7 mouse cellular contexts compared by ENCODE assay signal in the genomic region with DNA sequence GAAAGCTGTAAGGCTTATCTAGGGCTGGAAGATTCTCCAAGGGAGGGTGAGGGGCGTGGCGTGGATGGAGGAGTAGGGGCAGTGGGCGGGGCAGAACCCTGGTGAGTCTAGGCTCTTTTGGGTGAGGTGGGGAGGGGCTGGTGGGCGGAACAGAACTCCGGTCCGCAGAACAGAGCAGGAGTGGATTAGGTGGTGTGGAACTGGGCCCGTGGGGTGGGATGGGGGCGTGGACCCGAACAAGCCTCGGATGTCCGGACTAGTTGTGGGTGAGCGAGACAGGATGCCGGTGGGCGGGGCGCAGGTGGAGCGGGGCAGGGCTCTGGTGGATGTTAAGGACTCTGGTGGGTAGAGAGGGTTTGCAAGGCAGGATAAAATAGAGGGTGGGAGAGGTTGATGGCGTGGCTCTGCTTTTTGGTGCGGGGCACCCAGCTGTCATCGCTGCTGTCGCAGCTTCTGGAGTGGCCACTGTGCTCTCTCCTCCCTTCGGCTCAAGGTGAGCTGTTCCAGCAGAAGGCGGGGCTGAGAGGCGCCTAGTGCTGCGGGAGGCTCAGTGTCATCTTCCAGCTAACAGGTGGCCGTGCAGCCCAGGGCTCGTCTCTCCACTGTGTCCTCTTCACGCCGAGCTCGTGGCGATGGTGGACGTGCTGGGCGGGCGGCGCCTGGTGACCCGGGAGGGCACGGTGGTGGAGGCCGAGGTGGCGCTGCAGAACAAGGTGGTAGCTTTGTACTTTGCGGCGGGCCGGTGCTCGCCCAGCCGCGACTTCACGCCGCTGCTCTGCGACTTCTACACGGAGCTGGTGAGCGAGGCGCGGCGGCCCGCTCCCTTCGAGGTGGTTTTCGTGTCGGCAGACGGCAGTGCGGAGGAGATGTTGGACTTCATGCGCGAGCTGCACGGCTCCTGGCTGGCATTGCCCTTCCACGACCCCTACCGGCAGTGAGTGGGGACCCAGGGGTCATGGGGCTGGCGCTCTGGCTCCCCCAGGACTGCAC. TPM values are rescaled to one million over a fixed set of nuclear protein-coding genes. Genes with fewer than 3 reads are reported as not detected.
DNase-seq lines count a peak whose midpoint lies in the region; ATAC-seq and TF ChIP-seq lines count a peak whose summit lies in the region.

Nxnl2 (plus strand) TSS at position 332 of the 990 bp plus-strand sequence.

- no peak for TF ChIP-seq POLR2A in brain, embryonic 14.5 days (IDR thresholded peaks at IDR 0.05; ENCODE audit: borderline replicate concordance, extremely low read depth, insufficient read depth, insufficient read length, poor library complexity, severe bottlenecking)

- TF ChIP-seq CTCF in Patski (IDR thresholded peaks at IDR 0.05), result no peak
- TF ChIP-seq CTCF in brain, embryonic 14.5 days (IDR thresholded peaks at IDR 0.05; ENCODE audit: borderline replicate concordance, extremely low read depth, insufficient read depth, insufficient read length), result peak; percentile 43; the same call in 1 of the 2 replicates

- H3K27me3 ChIP-seq in Patski, result no peaks in the 10 kb centered on the region
- H3K27me3 ChIP-seq in forebrain, embryonic 16.5 days (replicated peaks; ENCODE audit: control insufficient read depth, insufficient read depth, low read length), result peaks cover 3% of the 10 kb centered on the region; the same call in 1 of the 2 replicates
- peaks cover 18% of the 10 kb centered on the region for H3K27me3 ChIP-seq in hindbrain, embryonic 14.5 days (ENCODE audit: control insufficient read depth, insufficient read depth, low read length)
- peaks cover 8% of the 10 kb centered on the region; the same call in 1 of the 2 replicates for H3K27me3 ChIP-seq in limb, embryonic 15.5 days
- peaks cover 5% of the 10 kb centered on the region for H3K27me3 ChIP-seq in midbrain, embryonic 15.5 days (replicated peaks)

- H3K9ac ChIP-seq in forebrain, embryonic 16.5 days (replicated peaks; ENCODE audit: low read depth, low read length), result peak within 1 kb of the TSS; percentile 47
- H3K9ac ChIP-seq in hindbrain, embryonic 14.5 days, result peak within 1 kb of the TSS; percentile 58
- H3K9ac ChIP-seq in limb, embryonic 15.5 days, result peak within 1 kb of the TSS; percentile 1; the same call in 1 of the 2 replicates
- H3K9ac ChIP-seq in midbrain, embryonic 15.5 days, result peak within 1 kb of the TSS; percentile 30

- H3K4me2 ChIP-seq in forebrain, embryonic 16.5 days (ENCODE audit: low read length), result peak within 1 kb of the TSS; percentile 95
- H3K4me2 ChIP-seq in hindbrain, embryonic 14.5 days (replicated peaks), result peak within 1 kb of the TSS; percentile 96
- peak within 1 kb of the TSS; percentile 97 for H3K4me2 ChIP-seq in limb, embryonic 15.5 days
- peak within 1 kb of the TSS; percentile 92 for H3K4me2 ChIP-seq in midbrain, embryonic 15.5 days

- peak; percentile 32 for ATAC-seq in Patski
- peak; percentile 71 for ATAC-seq in forebrain, embryonic 16.5 days
- ATAC-seq in hindbrain, embryonic 14.5 days (ENCODE audit: low FRiP score), result peak; percentile 76
- ATAC-seq in limb, embryonic 15.5 days (ENCODE audit: insufficient number of reproducible peaks, low FRiP score, low TSS enrichment, low read depth), result peak; percentile 70
- ATAC-seq in midbrain, embryonic 15.5 days (replicated peaks), result peak; percentile 82

- H3K4me3 ChIP-seq in forebrain, embryonic 16.5 days (replicated peaks; ENCODE audit: low read length), result peak within 1 kb of the TSS; percentile 51
- H3K4me3 ChIP-seq in hindbrain, embryonic 14.5 days (replicated peaks; ENCODE audit: low read length), result peak within 1 kb of the TSS; percentile 48
- H3K4me3 ChIP-seq in limb, embryonic 15.5 days, result peak within 1 kb of the TSS; percentile 50
- peak within 1 kb of the TSS; percentile 43 for H3K4me3 ChIP-seq in midbrain, embryonic 15.5 days

- in situ Hi-C loops in Patski (cut with MboI; ENCODE audit: low pct_unique_long_range_greater_than_20kb), result no loop called here

- POLR2A ChIA-PET in Patski (lab: Charles Lee), result no interaction called here

- DNase-seq in Patski (ENCODE audit: low read depth, low spot score), result no peak
- DNase-seq in brain, embryonic 14.5 days (ENCODE audit: low read depth), result peak; percentile 61
- DNase-seq in hindbrain, embryonic 14.5 days (ENCODE audit: low spot score), result peak; percentile 29
- peak; percentile 37 to 51 for DNase-seq in spleen, postnatal 14 days (ENCODE audit: low spot score in 2 of 2)

- no peaks in the 10 kb centered on the region for H3K36me3 ChIP-seq in forebrain, embryonic 16.5 days (ENCODE audit: control insufficient read depth, insufficient read depth)
- no peaks in the 10 kb centered on the region for H3K36me3 ChIP-seq in hindbrain, embryonic 14.5 days (replicated peaks; ENCODE audit: control insufficient read depth, insufficient read depth)
- no peaks in the 10 kb centered on the region for H3K36me3 ChIP-seq in limb, embryonic 15.5 days
- no peaks in the 10 kb centered on the region for H3K36me3 ChIP-seq in midbrain, embryonic 15.5 days (replicated peaks)

- H3K4me1 ChIP-seq in forebrain, embryonic 16.5 days (replicated peaks; ENCODE audit: control insufficient read depth, insufficient read depth, low read length), result peaks cover 12% of the 10 kb centered on the region
- peaks cover 13% of the 10 kb centered on the region; the same call in 1 of the 2 replicates for H3K4me1 ChIP-seq in hindbrain, embryonic 14.5 days (replicated peaks; ENCODE audit: control insufficient read depth, insufficient read depth, low read length)
- H3K4me1 ChIP-seq in limb, embryonic 15.5 days, result peaks cover 20% of the 10 kb centered on the region
- H3K4me1 ChIP-seq in midbrain, embryonic 15.5 days, result peaks cover 15% of the 10 kb centered on the region

- H3K27ac ChIP-seq in forebrain, embryonic 16.5 days (ENCODE audit: low read length), result no peak within 1 kb of the TSS
- no peak within 1 kb of the TSS for H3K27ac ChIP-seq in hindbrain, embryonic 14.5 days
- H3K27ac ChIP-seq in limb, embryonic 15.5 days, result no peak within 1 kb of the TSS
- no peak within 1 kb of the TSS for H3K27ac ChIP-seq in midbrain, embryonic 15.5 days

- H3K9me3 ChIP-seq in forebrain, embryonic 16.5 days (ENCODE audit: control insufficient read depth, low read length), result no peaks in the 10 kb centered on the region
- no peaks in the 10 kb centered on the region for H3K9me3 ChIP-seq in hindbrain, embryonic 14.5 days (ENCODE audit: control insufficient read depth, low read length)
- H3K9me3 ChIP-seq in limb, embryonic 15.5 days, result no peaks in the 10 kb centered on the region
- H3K9me3 ChIP-seq in midbrain, embryonic 15.5 days, result no peaks in the 10 kb centered on the region

- CTCF ChIA-PET in Patski (lab: Charles Lee), result no interaction called here

- WGBS in forebrain, embryonic 16.5 days, result under 1% methylated on average over 64 of the region's 64 CpGs
- 2% methylated on average over 64 of the region's 64 CpGs for WGBS in hindbrain, embryonic 14.5 days
- WGBS in limb, embryonic 15.5 days, result 1% methylated on average over 64 of the region's 64 CpGs
- under 1% methylated on average over 64 of the region's 64 CpGs for WGBS in midbrain, embryonic 15.5 days

RNA-seq across cellular contexts. Expression of gene Nxnl2, which starts in this region (rescaled TPM):
- polyA plus RNA-seq in Patski (2021), result 0.17 TPM
- 1.3 TPM in 2 replicates for polyA plus RNA-seq in brain, embryonic 14.5 days (2012; rRNA removed)
- 0.72 and 2.2 TPM in 2 replicates for polyA plus RNA-seq in forebrain, embryonic 16.5 days (2015; fragmentation: Nextera tagmentation; extraction: Ambion mirVana)
- polyA plus RNA-seq in hindbrain, embryonic 14.5 days (2014; fragmentation: Nextera tagmentation; extraction: Ambion mirVana), result 3.0 and 3.3 TPM in 2 replicates
- 3.5 and 4.2 TPM in 2 replicates for polyA plus RNA-seq in limb, embryonic 15.5 days (2015; fragmentation: Nextera tagmentation; extraction: Ambion mirVana)
- polyA plus RNA-seq in midbrain, embryonic 15.5 days (2015; fragmentation: Nextera tagmentation; extraction: Ambion mirVana), result 2.0 and 2.7 TPM in 2 replicates

Comparison
In these comparisons a context has a peak if more than half of its experiments do, and no peak if none do; other contexts are left out.
1. Peak in ATAC-seq in Patski; RNA of the gene not detected or under 1 TPM.
2. ATAC-seq: peak in every context shown above with its lines; median percentile 82 in midbrain, embryonic 15.5 days; 76 in hindbrain, embryonic 14.5 days; 71 in forebrain, embryonic 16.5 days; 70 in limb, embryonic 15.5 days; 32 in Patski.
3. H3K9ac ChIP-seq: peak in every context shown above with its lines; median percentile 58 in hindbrain, embryonic 14.5 days; 47 in forebrain, embryonic 16.5 days; 30 in midbrain, embryonic 15.5 days; 1 in limb, embryonic 15.5 days.